Mouse (Mus musculus) CH12.LX (cell line): ENCODE measurements around the gene Pbx2.

Experiments
- CTCF ChIP-seq, 2 experiments: IDR thresholded peaks in 1 of 2; conservative IDR thresholded peaks in 1 of 2; 2 replicates each; pipeline ENCODE4 v1.5.1; 2011 to 2012; ENCODE audit warnings: low read depth in 2 of 2, low read length in 2 of 2, improper control_type of control experiment in 1 of 2, inconsistent platforms in 1 of 2, mild to moderate bottlenecking in 1 of 2, moderate library complexity in 1 of 2
- EP300 ChIP-seq: IDR thresholded peaks from 2 replicates; pipeline ENCODE4 v1.6.1; 2011; ENCODE audit warnings: low read length, improper control_type of control experiment
- ETS1 ChIP-seq: conservative IDR thresholded peaks from 2 replicates; pipeline ENCODE4 v1.6.1; 2012; ENCODE audit warnings: low read depth, mild to moderate bottlenecking, inconsistent platforms, low read length, improper control_type of control experiment, moderate library complexity
- KAT2A ChIP-seq: IDR thresholded peaks from 2 replicates; pipeline ENCODE4 v1.6.1; 2012; ENCODE audit warnings: low read length, improper control_type of control experiment, inconsistent platforms; ENCODE audit not compliant: insufficient replicate concordance
- MAX ChIP-seq: IDR thresholded peaks from 2 replicates; pipeline ENCODE4 v1.6.1; 2011; ENCODE audit warnings: low read length, improper control_type of control experiment
- MAZ ChIP-seq: IDR thresholded peaks from 2 replicates; pipeline ENCODE4 v1.6.1; 2012; ENCODE audit warnings: low read depth, mild to moderate bottlenecking, inconsistent platforms, low read length, improper control_type of control experiment, moderate library complexity
- PAX5 ChIP-seq: IDR thresholded peaks from 2 replicates; pipeline ENCODE4 v1.6.1; 2012; ENCODE audit warnings: low read length, inconsistent platforms, mixed read lengths
- POLR2A ChIP-seq: IDR thresholded peaks from 2 replicates; pipeline ENCODE4 v1.6.1; 2011; ENCODE audit warnings: low read depth, mild to moderate bottlenecking, improper control_type of control experiment, low read length
- TCF12 ChIP-seq: IDR thresholded peaks from 2 replicates; pipeline ENCODE4 v1.6.1; 2014; ENCODE audit warnings: low read depth, mild to moderate bottlenecking, inconsistent platforms, low read length, improper control_type of control experiment
- USF1 ChIP-seq: IDR thresholded peaks from 2 replicates; pipeline ENCODE4 v1.6.1; 2014; ENCODE audit warnings: low read depth, mild to moderate bottlenecking, inconsistent platforms, low read length, improper control_type of control experiment
- ZNF384 ChIP-seq: IDR thresholded peaks from 2 replicates; pipeline ENCODE4 v1.6.1; 2012; ENCODE audit warnings: low read depth, low read length, improper control_type of control experiment, inconsistent platforms

GRCm38 (mm10) chr17:34587814-34588213 is 3.3 kb upstream of the Pbx2 start:
- TF ChIP-seq EP300 (no peak), MAX (no peak), CTCF (conservative IDR thresholded peaks at IDR 0.05 in 1 of 2, IDR thresholded peaks at IDR 0.05 in 1 of 2; ENCODE audit: low read depth in 2 of 2, low read length in 2 of 2) (no peak), KAT2A (no peak), ZNF384 (no peak), PAX5 (no peak), TCF12 (no peak), POLR2A (no peak), MAZ (no peak), ETS1 (no peak), USF1 (no peak)
